Mouse (Mus musculus): ENCODE measurements around the gene Kcnab1.

DNA sequence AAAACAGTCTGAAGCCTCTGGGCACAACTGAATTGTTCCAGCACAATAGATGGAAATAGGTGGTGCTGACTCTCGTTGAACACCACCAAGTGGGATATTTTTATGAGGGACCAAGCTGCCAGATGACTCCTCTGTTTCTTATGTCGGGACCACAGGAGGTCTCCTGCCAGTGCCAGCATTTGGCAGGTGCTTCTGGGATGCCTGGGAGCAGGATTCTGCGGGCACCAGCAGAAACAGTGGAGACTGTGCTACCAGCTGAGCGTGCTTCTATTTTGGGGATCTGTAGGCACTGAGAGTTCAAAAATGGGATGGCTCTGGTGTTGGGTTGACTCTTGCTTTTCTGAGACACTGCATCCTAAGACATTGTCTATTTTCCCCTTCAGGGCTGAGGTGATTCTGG lies 190.0 kb downstream of the Kcnab1 start:
- TF ChIP-seq POLR2A (IDR thresholded peaks at IDR 0.05; ENCODE audit: borderline replicate concordance, low read depth, low read length) (no peak), CTCF (IDR thresholded peaks at IDR 0.05; ENCODE audit: low read depth, low read length) (no peak)

All from bone marrow macrophage, adult 2 months (primary cell).